Mouse (Mus musculus) embryonic facial prominence, embryonic 11.5 days (tissue): ENCODE data around the gene Ttc32. TPM values are rescaled to one million over a fixed set of nuclear protein-coding genes. Genes with fewer than 3 reads are reported as not detected.

ENCODE experiments used
- ATAC-seq: fragments of 200-750 bp; cut with Nextera tagmentation; replicated peaks from 2 replicates; pipeline ENCODE4 v1.8.0; 2017; ENCODE audit warnings: low read depth; ENCODE audit not compliant: insufficient number of reproducible peaks, low FRiP score, low TSS enrichment
- DNase-seq: peaks from one replicate; pipeline ENCODE4 v3.0.0-alpha.2; 2015; ENCODE audit warnings: low spot score
- H3K27ac ChIP-seq: fragments of 300-500 bp; sonication (generic); replicated peaks from 2 replicates; pipeline ENCODE4 v1.5.1; 2014; ENCODE audit warnings: mild to moderate bottlenecking, low read depth, low read length, control low read depth
- H3K27me3 ChIP-seq: fragments of 300-500 bp; sonication (generic); 2 replicates; pipeline ENCODE4 v1.6.1; 2014; ENCODE audit warnings: mild to moderate bottlenecking, low read length, moderate library complexity, mixed read lengths; ENCODE audit not compliant: control insufficient read depth, insufficient read depth
- H3K36me3 ChIP-seq: fragments of 300-500 bp; sonication (generic); replicated peaks from 2 replicates; pipeline ENCODE4 v1.6.1; 2014; ENCODE audit warnings: low read depth, mild to moderate bottlenecking, low read length, moderate library complexity, mixed read lengths; ENCODE audit not compliant: control insufficient read depth, insufficient read depth
- H3K4me1 ChIP-seq: fragments of 300-500 bp; sonication (generic); 2 replicates; pipeline ENCODE4 v1.6.1; 2014; ENCODE audit warnings: low read length, mixed read lengths; ENCODE audit not compliant: control insufficient read depth, insufficient read depth
- H3K4me2 ChIP-seq: fragments of 300-500 bp; sonication (generic); 2 replicates; pipeline ENCODE4 v1.6.1; 2014; ENCODE audit warnings: low read depth, mild to moderate bottlenecking, control low read depth, low read length, moderate library complexity
- H3K4me3 ChIP-seq: fragments of 300-500 bp; sonication (generic); 2 replicates; pipeline ENCODE4 v1.5.1; 2014; ENCODE audit warnings: low read depth, low read length, control low read depth
- H3K9ac ChIP-seq: fragments of 300-500 bp; sonication (generic); replicated peaks from 2 replicates; pipeline ENCODE4 v1.6.1; 2014; ENCODE audit warnings: mild to moderate bottlenecking, control low read depth, low read length
- H3K9me3 ChIP-seq: fragments of 300-500 bp; sonication (generic); replicated peaks from 2 replicates; pipeline ENCODE4 v1.6.1; 2016; ENCODE audit warnings: mild to moderate bottlenecking, low read length, inconsistent platforms, mixed read lengths; ENCODE audit not compliant: control insufficient read depth
- WGBS: fragments of 180-500 bp; shearing (Covaris S2); extraction: QIAGEN DNeasy Blood & Tissue Kit; methylation state at CpG from one replicate; pipeline ENCODE4 v1.1.7; 2014; 5-methylcytosine and 5-hydroxymethylcytosine counted together
- polyA plus RNA-seq: library from polyadenylated mRNA; unstranded; fragments of >200 nt; fragmentation: Nextera tagmentation; extraction: Ambion mirVana; gene quantifications from 2 replicates; pipeline ENCODE4 v1.2.1, GENCODE M21; 2014

The Ttc32 gene
- polyA plus RNA-seq, 1 experiment from 2014 or later, result 19.2 TPM

- H3K4me3 ChIP-seq, result peak overlapping the region; percentile 71; the same call in 1 of the 2 replicates
- no peaks in the 10 kb centered on the region for H3K4me1 ChIP-seq
- no peak for ATAC-seq
- no peaks in the 10 kb centered on the region for H3K36me3 ChIP-seq
- WGBS, result 79% methylated on average over 8 of the region's 8 CpGs
- no peaks in the 10 kb centered on the region for H3K9me3 ChIP-seq
- no peaks in the 10 kb centered on the region for H3K27me3 ChIP-seq
- no peak for DNase-seq
- H3K27ac ChIP-seq, result no peak overlapping the region
- peak overlapping the region; percentile 95 for H3K9ac ChIP-seq
- peak overlapping the region; percentile 64 for H3K4me2 ChIP-seq
These were observed 1.4 kb downstream of the Ttc32 start for GRCm38 (mm10) chr12:9031166-9031565.

GRCm38 (mm10) chr12:9033140-9033539, 3.3 kb downstream of the Ttc32 start:
- ATAC-seq, result no peak
- no peak overlapping the region for H3K4me2 ChIP-seq
- no peaks in the 10 kb centered on the region for H3K27me3 ChIP-seq
- no peaks in the 10 kb centered on the region for H3K9me3 ChIP-seq
- H3K9ac ChIP-seq, result no peak overlapping the region
- no peaks in the 10 kb centered on the region for H3K36me3 ChIP-seq
- H3K4me1 ChIP-seq, result no peaks in the 10 kb centered on the region
- DNase-seq, result no peak
- no peak overlapping the region for H3K27ac ChIP-seq
- no peak overlapping the region for H3K4me3 ChIP-seq

DNA sequence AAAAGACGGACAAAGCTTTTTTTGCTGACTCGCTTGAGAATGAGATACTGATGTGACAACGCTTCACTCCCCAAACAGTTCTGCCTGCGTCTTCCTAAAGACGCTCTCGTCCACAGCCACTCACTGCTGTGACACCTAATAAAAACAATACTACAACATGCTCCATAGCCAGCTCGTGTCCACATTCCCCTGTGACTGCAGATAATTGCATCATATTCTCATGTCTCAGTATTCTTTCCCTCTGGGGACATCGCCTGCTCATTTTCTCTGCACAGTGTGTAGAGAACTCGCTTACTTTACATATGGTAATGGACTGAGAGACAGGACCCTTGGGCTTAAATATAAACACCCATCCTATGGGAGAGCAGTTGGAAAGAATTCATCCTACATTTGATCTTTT, 6.6 kb downstream of the Ttc32 start:
- ATAC-seq (no peak), DNase-seq (no peak)
- H3K4me2 ChIP-seq, result no peak overlapping the region
- 82% methylated on average over 9 of the region's 9 CpGs for WGBS
- H3K9me3 ChIP-seq, result no peaks in the 10 kb centered on the region
- no peak overlapping the region for H3K27ac ChIP-seq
- no peaks in the 10 kb centered on the region for H3K4me1 ChIP-seq
- H3K9ac ChIP-seq, result no peak overlapping the region
- no peak overlapping the region for H3K4me3 ChIP-seq
- H3K27me3 ChIP-seq, result no peaks in the 10 kb centered on the region
- no peaks in the 10 kb centered on the region for H3K36me3 ChIP-seq

DNA sequence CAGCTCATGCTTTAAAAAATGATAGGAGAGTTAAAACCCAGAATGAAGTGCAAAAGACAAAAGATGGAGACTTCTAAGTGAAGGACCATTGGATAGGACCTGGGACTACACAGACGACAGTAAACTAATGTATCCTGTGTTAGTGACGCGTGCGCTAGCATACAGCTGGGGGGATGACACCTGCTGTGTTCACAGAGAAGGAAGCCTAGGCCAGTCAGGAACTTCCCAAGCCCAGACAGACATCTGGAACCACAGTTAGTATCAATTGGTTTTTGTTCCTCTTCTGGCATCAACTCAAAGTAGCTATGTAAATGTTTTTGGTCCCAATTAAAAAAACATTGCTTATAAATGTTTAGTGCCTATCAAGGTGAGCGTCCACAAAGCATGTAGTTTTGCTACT, 10.4 kb downstream of the Ttc32 start:
- WGBS, result 84% methylated on average over 5 of the region's 5 CpGs
- Histone ChIP-seq H3K4me1 (no peaks in the 10 kb centered on the region), H3K4me2 (no peak overlapping the region), H3K27ac (no peak overlapping the region), H3K9me3 (no peaks in the 10 kb centered on the region), H3K27me3 (no peaks in the 10 kb centered on the region), H3K4me3 (no peak overlapping the region), H3K9ac (no peak overlapping the region), H3K36me3 (no peaks in the 10 kb centered on the region)
- DNase-seq (no peak), ATAC-seq (no peak)

DNA sequence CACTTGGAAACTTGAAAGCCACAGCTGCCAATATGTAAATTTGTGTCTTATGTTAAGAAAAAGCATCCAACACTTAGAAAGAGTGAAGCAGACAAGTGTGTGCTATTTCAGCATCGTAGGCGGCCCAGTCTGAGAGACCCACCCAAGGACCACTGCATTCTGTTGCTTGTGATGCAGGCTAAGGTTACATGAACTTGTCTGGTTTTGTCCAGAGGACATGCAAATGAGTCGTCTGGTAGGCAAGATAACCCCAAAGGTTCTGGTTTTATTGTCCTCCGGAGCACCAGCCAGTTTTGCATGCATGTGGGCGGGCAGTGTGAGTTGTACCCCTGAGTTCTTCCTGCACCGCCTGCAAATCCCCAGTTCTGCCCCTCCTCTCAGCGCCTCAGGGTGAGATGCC, 10.9 kb downstream of the Ttc32 start:
- no peaks in the 10 kb centered on the region for H3K36me3 ChIP-seq
- H3K9me3 ChIP-seq, result no peaks in the 10 kb centered on the region
- no peak overlapping the region for H3K4me2 ChIP-seq
- H3K4me3 ChIP-seq, result no peak overlapping the region
- no peak overlapping the region for H3K9ac ChIP-seq
- no peak for DNase-seq
- no peaks in the 10 kb centered on the region for H3K27me3 ChIP-seq
- H3K27ac ChIP-seq, result no peak overlapping the region
- WGBS, result 70% methylated on average over 7 of the region's 7 CpGs
- ATAC-seq, result no peak
- H3K4me1 ChIP-seq, result no peaks in the 10 kb centered on the region

GRCm38 (mm10) chr12:9042316-9042715, 12.5 kb downstream of the Ttc32 start:
- Histone ChIP-seq H3K9me3 (no peaks in the 10 kb centered on the region), H3K4me1 (no peaks in the 10 kb centered on the region), H3K36me3 (no peaks in the 10 kb centered on the region), H3K4me3 (no peak overlapping the region), H3K27me3 (no peaks in the 10 kb centered on the region), H3K9ac (no peak overlapping the region), H3K4me2 (no peak overlapping the region), H3K27ac (no peak overlapping the region)
- ATAC-seq (no peak), DNase-seq (no peak)
- WGBS, result 81% methylated on average over 5 of the region's 5 CpGs

GRCm38 (mm10) chr12:9042759-9043158, 13.0 kb downstream of the Ttc32 start:
- Histone ChIP-seq H3K4me3 (no peak overlapping the region), H3K36me3 (no peaks in the 10 kb centered on the region), H3K4me2 (no peak overlapping the region), H3K9me3 (no peaks in the 10 kb centered on the region), H3K9ac (no peak overlapping the region), H3K27ac (no peak overlapping the region), H3K27me3 (no peaks in the 10 kb centered on the region), H3K4me1 (no peaks in the 10 kb centered on the region)
- 84% methylated on average over 3 of the region's 3 CpGs for WGBS
- ATAC-seq (no peak), DNase-seq (no peak)

- H3K27me3 ChIP-seq, result no peaks in the 10 kb centered on the region
These were observed 14.9 kb downstream of the Ttc32 start for GRCm38 (mm10) chr12:9044666-9045065.

More at GRCm38 (mm10) chr12:9044666-9045065, 14.9 kb downstream of the Ttc32 start:
- no peak overlapping the region for H3K4me2 ChIP-seq
- H3K9ac ChIP-seq, result no peak overlapping the region
- no peaks in the 10 kb centered on the region for H3K4me1 ChIP-seq
- H3K4me3 ChIP-seq, result no peak overlapping the region
- no peak overlapping the region for H3K27ac ChIP-seq
- H3K36me3 ChIP-seq, result no peaks in the 10 kb centered on the region
- no peak for ATAC-seq
- 91% methylated on average over 7 of the region's 7 CpGs for WGBS
- no peaks in the 10 kb centered on the region for H3K9me3 ChIP-seq
- DNase-seq, result no peak
